Mouse (Mus musculus): Measurements from ENCODE around the gene Pgpep1. TPM values are rescaled to one million over a fixed set of nuclear protein-coding genes. Genes with fewer than 3 reads are reported as not detected.

The Pgpep1 gene
- polyA plus RNA-seq, 1 experiment, result 35.2 TPM

DNA sequence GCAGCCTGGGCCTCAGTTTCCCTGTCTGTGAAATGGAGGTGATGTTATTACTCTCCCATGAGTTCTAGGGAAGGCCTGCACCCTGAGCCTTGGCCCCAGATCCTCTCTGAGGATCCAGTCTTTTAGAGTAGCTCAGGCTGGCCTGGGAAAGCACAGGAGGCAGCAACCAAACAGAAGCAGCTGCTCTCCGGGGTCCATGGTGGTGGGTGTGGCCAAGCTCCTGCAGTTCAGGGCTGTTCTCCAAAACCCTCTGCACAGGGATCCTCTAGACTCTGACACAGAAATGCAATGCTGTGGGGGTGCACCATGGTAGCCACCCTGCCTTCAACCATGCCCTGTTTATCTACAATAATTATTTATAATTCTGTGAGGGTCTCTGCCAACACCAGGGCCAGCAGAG, 46.4 kb downstream of the Pgpep1 start:
- no peak for TF ChIP-seq CTCF (IDR thresholded peaks at IDR 0.05; ENCODE audit: low read depth, low read length)
- no peak for TF ChIP-seq POLR2A (IDR thresholded peaks at IDR 0.05; ENCODE audit: borderline replicate concordance, low read depth, low read length)
- Histone ChIP-seq H3K4me1 (ENCODE audit: control insufficient read depth, insufficient read depth, low read length) (peaks cover 33% of the 10 kb centered on the region), H3K4me3 (ENCODE audit: insufficient read depth, low read length) (no peak overlapping the region), H3K27ac (ENCODE audit: insufficient read depth, low read depth, low read length) (peak overlapping the region; percentile 98)

DNA sequence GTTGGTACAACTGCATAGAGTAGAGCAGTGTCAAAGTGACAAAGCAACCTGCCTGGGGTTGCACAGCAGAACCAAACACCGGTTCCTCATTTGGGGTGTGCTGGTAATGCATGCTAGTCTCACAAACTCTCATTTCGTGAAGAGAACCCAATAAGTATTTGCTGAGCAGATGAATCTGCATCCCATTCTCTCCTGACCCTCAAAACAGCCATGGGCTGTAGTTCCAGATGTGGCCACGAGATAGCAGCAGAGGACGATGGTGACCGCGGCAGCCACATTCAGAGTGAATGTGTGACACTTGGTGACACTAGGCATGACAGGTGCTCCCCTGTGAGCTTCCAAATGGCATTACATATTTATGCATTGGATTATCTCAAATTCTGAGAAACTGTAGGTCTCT, 48.3 kb downstream of the Pgpep1 start:
- TF ChIP-seq CTCF (IDR thresholded peaks at IDR 0.05; ENCODE audit: low read depth, low read length) (peak; percentile 77), POLR2A (IDR thresholded peaks at IDR 0.05; ENCODE audit: borderline replicate concordance, low read depth, low read length) (no peak)
- Histone ChIP-seq H3K4me1 (ENCODE audit: control insufficient read depth, insufficient read depth, low read length) (peaks cover 33% of the 10 kb centered on the region), H3K27ac (ENCODE audit: insufficient read depth, low read depth, low read length) (peak overlapping the region; percentile 96), H3K4me3 (ENCODE audit: insufficient read depth, low read length) (peak overlapping the region; percentile 64)

GRCm38 (mm10) chr8:70610796-70611771, 49.1 kb downstream of the Pgpep1 start:
- H3K27ac ChIP-seq (ENCODE audit: insufficient read depth, low read depth, low read length), result peak overlapping the region; percentile 96
- TF ChIP-seq CTCF (IDR thresholded peaks at IDR 0.05; ENCODE audit: low read depth, low read length), result peak; percentile 83
- no peak for TF ChIP-seq POLR2A (IDR thresholded peaks at IDR 0.05; ENCODE audit: borderline replicate concordance, low read depth, low read length)
- peak overlapping the region; percentile 64 for H3K4me3 ChIP-seq (ENCODE audit: insufficient read depth, low read length)
- peaks cover 41% of the 10 kb centered on the region for H3K4me1 ChIP-seq (ENCODE audit: control insufficient read depth, insufficient read depth, low read length)

DNA sequence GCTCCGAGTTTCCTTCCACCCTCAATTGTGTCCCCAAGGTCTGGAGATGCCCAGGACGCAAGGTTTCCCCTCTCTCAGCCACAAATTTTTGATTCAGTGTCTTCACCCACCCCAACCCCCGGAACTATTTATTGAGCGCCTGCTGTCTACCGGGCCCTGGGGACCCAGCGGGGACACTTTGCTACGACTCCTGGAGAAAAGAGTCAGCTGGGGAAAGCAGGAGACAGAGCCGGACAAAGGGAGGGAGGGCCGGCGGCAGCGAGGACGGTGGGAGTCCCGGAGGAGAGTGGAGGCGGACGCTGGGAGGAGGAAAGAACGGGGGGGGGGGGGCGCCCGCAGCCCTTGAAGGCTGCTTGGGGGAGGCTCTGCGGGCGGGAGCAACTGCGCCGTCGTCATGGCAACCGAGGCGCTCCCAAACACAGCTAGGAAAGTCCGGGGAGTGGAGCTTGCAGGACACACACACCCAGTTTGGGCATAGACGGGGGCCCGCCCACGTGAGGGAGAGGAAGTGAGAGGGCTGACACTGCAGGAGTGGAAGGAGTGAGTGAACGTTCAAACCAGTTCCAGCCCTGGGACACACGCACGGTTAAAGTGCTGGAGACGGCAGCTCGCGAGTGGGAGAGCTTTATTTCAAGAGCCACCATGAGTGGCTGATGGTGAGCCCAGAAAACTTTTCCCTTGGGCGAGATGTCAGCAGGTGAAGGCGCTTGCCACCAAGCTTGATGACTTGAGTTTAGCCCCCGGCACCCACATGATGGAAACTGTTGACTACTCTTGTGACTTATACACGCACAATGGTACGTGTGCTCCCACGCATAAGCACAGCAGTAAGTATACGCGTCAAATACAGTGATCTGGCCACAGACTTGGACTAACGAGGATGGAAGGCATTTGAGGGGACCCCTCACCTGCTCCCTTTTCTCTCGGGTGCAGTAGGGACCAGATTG, 50.1 kb downstream of the Pgpep1 start:
- TF ChIP-seq CTCF (IDR thresholded peaks at IDR 0.05; ENCODE audit: low read depth, low read length) (no peak), POLR2A (IDR thresholded peaks at IDR 0.05; ENCODE audit: borderline replicate concordance, low read depth, low read length) (no peak; the same call in 1 of the 2 replicates)
- Histone ChIP-seq H3K4me3 (ENCODE audit: insufficient read depth, low read length) (peak overlapping the region; percentile 71), H3K4me1 (ENCODE audit: control insufficient read depth, insufficient read depth, low read length) (peaks cover 42% of the 10 kb centered on the region), H3K27ac (ENCODE audit: insufficient read depth, low read depth, low read length) (peak overlapping the region; percentile 99)

DNA sequence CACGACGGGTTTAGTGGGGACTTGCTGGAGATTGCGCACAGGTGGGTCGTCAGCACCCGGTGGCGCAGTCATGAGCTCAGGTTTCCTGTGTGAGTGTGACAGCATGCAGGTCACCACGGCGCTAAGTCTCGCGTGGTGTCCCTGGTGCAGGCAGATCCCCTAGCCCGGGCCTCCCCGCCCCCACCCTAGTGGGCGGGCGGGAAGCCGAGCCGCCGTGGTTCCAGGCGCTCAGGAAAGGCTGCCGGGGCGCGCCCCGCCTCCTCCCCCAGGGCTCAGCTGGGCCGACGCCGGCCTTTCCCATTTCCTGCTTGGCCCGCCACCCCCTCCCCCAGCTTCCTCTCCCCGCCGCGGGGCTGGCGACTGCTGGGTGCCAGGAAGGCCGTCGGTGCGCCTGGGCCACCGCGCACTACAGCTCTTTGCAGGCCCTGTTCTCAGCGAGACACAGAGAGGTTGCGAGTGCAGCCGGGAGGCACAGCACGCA, 50.8 kb downstream of the Pgpep1 start:
- Histone ChIP-seq H3K4me1 (ENCODE audit: control insufficient read depth, insufficient read depth, low read length) (peaks cover 38% of the 10 kb centered on the region), H3K4me3 (ENCODE audit: insufficient read depth, low read length) (peak overlapping the region; percentile 84), H3K27ac (ENCODE audit: insufficient read depth, low read depth, low read length) (peak overlapping the region; percentile 99)
- TF ChIP-seq CTCF (IDR thresholded peaks at IDR 0.05; ENCODE audit: low read depth, low read length) (no peak), POLR2A (IDR thresholded peaks at IDR 0.05; ENCODE audit: borderline replicate concordance, low read depth, low read length) (0 out of 2 replicates have a peak, but pooled peaks have one; percentile 71)

- TF ChIP-seq POLR2A (IDR thresholded peaks at IDR 0.05; ENCODE audit: borderline replicate concordance, low read depth, low read length) (no peak), CTCF (IDR thresholded peaks at IDR 0.05; ENCODE audit: low read depth, low read length) (no peak)
- Histone ChIP-seq H3K4me3 (ENCODE audit: insufficient read depth, low read length) (peak within 1 kb of the TSS; percentile 84), H3K4me1 (ENCODE audit: control insufficient read depth, insufficient read depth, low read length) (peaks cover 34% of the 10 kb centered on the region), H3K27ac (ENCODE audit: insufficient read depth, low read depth, low read length) (peak within 1 kb of the TSS; percentile 99)
Measured at GRCm38 (mm10) chr8:70608749-70609367, 51.3 kb downstream of the Pgpep1 start, which contains the start of gene Ssbp4. Ssbp4 (minus strand) TSS chr8:70608872.

DNA sequence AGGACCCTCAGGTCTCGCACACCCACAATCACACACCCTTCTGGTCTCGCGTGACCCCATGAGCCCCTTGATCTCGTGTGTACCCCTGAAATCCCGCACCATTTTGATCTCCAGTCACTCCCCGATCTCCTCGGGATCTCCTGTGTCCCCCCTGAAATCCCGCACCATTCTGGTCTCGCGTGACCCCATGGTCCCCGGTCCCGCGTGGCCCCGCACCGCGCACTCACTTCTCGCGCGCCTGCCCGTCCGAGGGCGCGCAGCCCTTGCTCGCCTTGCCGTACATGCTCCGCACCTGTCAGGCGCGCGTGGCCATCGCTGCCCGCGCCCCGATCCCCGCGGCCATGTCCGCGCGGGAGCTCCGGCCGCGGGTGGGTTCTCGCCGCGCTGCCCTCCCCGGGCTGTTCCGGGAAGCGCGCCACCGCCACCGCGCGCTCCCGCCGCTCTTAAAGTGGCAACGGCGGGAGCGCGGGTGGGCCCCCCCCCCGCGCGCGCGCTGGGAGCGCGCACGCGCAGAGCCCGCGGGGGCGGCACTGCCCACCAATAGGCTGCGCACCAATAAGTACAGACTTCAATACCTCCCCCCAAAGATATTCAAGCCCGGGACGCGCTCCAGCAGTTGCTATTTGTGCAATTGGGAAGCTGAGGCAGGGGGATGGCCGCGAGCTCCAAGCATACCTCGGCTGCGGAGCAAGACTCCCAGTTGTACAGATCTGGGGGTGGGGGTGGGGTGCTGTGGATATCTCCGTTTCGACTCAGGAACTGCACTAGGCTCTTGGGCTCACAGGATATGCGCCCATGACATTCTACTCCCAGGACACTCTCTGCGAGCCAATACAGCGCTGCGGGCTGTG, 52.1 kb downstream of the Pgpep1 start:
- TF ChIP-seq POLR2A (IDR thresholded peaks at IDR 0.05; ENCODE audit: borderline replicate concordance, low read depth, low read length), result no peak
- TF ChIP-seq CTCF (IDR thresholded peaks at IDR 0.05; ENCODE audit: low read depth, low read length), result no peak
- Histone ChIP-seq H3K27ac (ENCODE audit: insufficient read depth, low read depth, low read length) (peak overlapping the region; percentile 76), H3K4me1 (ENCODE audit: control insufficient read depth, insufficient read depth, low read length) (peaks cover 26% of the 10 kb centered on the region), H3K4me3 (ENCODE audit: insufficient read depth, low read length) (peak overlapping the region; percentile 84)

- Histone ChIP-seq H3K27ac (ENCODE audit: insufficient read depth, low read depth, low read length) (peak overlapping the region; percentile 76), H3K4me1 (ENCODE audit: control insufficient read depth, insufficient read depth, low read length) (peaks cover 24% of the 10 kb centered on the region), H3K4me3 (ENCODE audit: insufficient read depth, low read length) (peak overlapping the region; percentile 84)
- no peak for TF ChIP-seq CTCF (IDR thresholded peaks at IDR 0.05; ENCODE audit: low read depth, low read length)
- no peak for TF ChIP-seq POLR2A (IDR thresholded peaks at IDR 0.05; ENCODE audit: borderline replicate concordance, low read depth, low read length)
Measured at GRCm38 (mm10) chr8:70607603-70607897, 52.6 kb downstream of the Pgpep1 start.

Data from bone marrow macrophage, adult 2 months (primary cell).